Mouse (Mus musculus): Measurements from ENCODE around the gene Nudt7.

- TF ChIP-seq MAX (IDR thresholded peaks at IDR 0.05) = no peak
- TF ChIP-seq USF1 (IDR thresholded peaks at IDR 0.05; ENCODE audit: low read depth) = no peak
- TF ChIP-seq CTCF (IDR thresholded peaks at IDR 0.05; ENCODE audit: control insufficient read depth, insufficient read depth, insufficient read length) = no peak
- TF ChIP-seq CEBPB (IDR thresholded peaks at IDR 0.05; ENCODE audit: low read depth) = no peak
These were observed 277 bp upstream of the Nudt7 start for GRCm38 (mm10) chr8:114133050-114133509.

Measured in C2C12 (cell line).